Mouse (Mus musculus) embryonic facial prominence, embryonic 15.5 days (tissue): ENCODE measurements around the gene Cxcl16. TPM values are rescaled to one million over a fixed set of nuclear protein-coding genes. Genes with fewer than 3 reads are reported as not detected.

ENCODE experiments used
- ATAC-seq: fragments of 200-750 bp; cut with Nextera tagmentation; 2 replicates; pipeline ENCODE4 v1.8.0; 2017; ENCODE audit warnings: low read depth, moderate TSS enrichment; ENCODE audit not compliant: insufficient number of reproducible peaks, low FRiP score, low TSS enrichment
- H3K27ac ChIP-seq: fragments of 300-500 bp; sonication (generic); replicated peaks from 2 replicates; pipeline ENCODE4 v1.5.1; 2015; ENCODE audit warnings: mild to moderate bottlenecking, inconsistent platforms
- H3K27me3 ChIP-seq: fragments of 300-500 bp; sonication (generic); 2 replicates; pipeline ENCODE4 v1.6.1; 2015; ENCODE audit warnings: inconsistent platforms
- H3K36me3 ChIP-seq: fragments of 300-500 bp; sonication (generic); 2 replicates; pipeline ENCODE4 v1.6.1; 2015; ENCODE audit warnings: mild to moderate bottlenecking, inconsistent platforms
- H3K4me1 ChIP-seq: fragments of 300-500 bp; sonication (generic); 2 replicates; pipeline ENCODE4 v1.6.1; 2015; ENCODE audit warnings: inconsistent platforms
- H3K4me2 ChIP-seq: fragments of 300-500 bp; sonication (generic); replicated peaks from 2 replicates; pipeline ENCODE4 v1.6.1; 2015; ENCODE audit warnings: mild to moderate bottlenecking, inconsistent platforms
- H3K4me3 ChIP-seq: fragments of 300-500 bp; sonication (generic); replicated peaks from 2 replicates; pipeline ENCODE4 v1.5.1; 2015; ENCODE audit warnings: mild to moderate bottlenecking, inconsistent platforms
- H3K9ac ChIP-seq: fragments of 300-500 bp; sonication (generic); 2 replicates; pipeline ENCODE4 v1.6.1; 2015; ENCODE audit warnings: inconsistent platforms
- H3K9me3 ChIP-seq: fragments of 300-500 bp; sonication (generic); replicated peaks from 2 replicates; pipeline ENCODE4 v1.6.1; 2016; ENCODE audit warnings: inconsistent platforms
- WGBS: fragments of 180-500 bp; shearing (Covaris S2); methylation state at CpG from one replicate; pipeline ENCODE4 v1.1.7; 2015; 5-methylcytosine and 5-hydroxymethylcytosine counted together
- polyA plus RNA-seq: library from polyadenylated mRNA; unstranded; fragments of >200 nt; fragmentation: Nextera tagmentation; extraction: Ambion mirVana; gene quantifications from 2 replicates; pipeline ENCODE4 v1.2.1, GENCODE M21; 2015

Gene Cxcl16
- polyA plus RNA-seq: 4.1 and 4.5 TPM in 2 replicates

- no peak; the same call in 1 of the 2 replicates for ATAC-seq
- H3K4me1 ChIP-seq: peaks cover 17% of the 10 kb centered on the region
- no peak within 1 kb of the TSS for H3K27ac ChIP-seq
- H3K9me3 ChIP-seq: no peaks in the 10 kb centered on the region
- peaks cover 28% of the 10 kb centered on the region for H3K27me3 ChIP-seq
- peak within 1 kb of the TSS; percentile 47 for H3K9ac ChIP-seq
- H3K4me3 ChIP-seq: peak within 1 kb of the TSS; percentile 56
- WGBS: 4% methylated on average over 30 of the region's 30 CpGs
- H3K36me3 ChIP-seq: peaks cover 5% of the 10 kb centered on the region; the same call in 1 of the 2 replicates
- peak within 1 kb of the TSS; percentile 89 for H3K4me2 ChIP-seq
Measured at GRCm38 (mm10) chr11:70459601-70460101, at the start of gene Cxcl16. Cxcl16 (minus strand) TSS chr11:70459984.

GRCm38 (mm10) chr11:70506962-70507515, 47.3 kb upstream of the Cxcl16 start:
- Histone ChIP-seq H3K9ac (no peak overlapping the region), H3K4me3 (no peak overlapping the region), H3K36me3 (no peaks in the 10 kb centered on the region), H3K27ac (no peak overlapping the region), H3K4me1 (peaks cover 7% of the 10 kb centered on the region; the same call in 1 of the 2 replicates), H3K27me3 (no peaks in the 10 kb centered on the region), H3K4me2 (no peak overlapping the region), H3K9me3 (no peaks in the 10 kb centered on the region)
- WGBS: 66% methylated on average over 7 of the region's 7 CpGs
- no peak for ATAC-seq

- 23% methylated on average over 4 of the region's 4 CpGs for WGBS
- H3K4me2 ChIP-seq: no peak overlapping the region
- H3K9me3 ChIP-seq: no peaks in the 10 kb centered on the region
- ATAC-seq: no peak
- H3K36me3 ChIP-seq: no peaks in the 10 kb centered on the region
- no peak overlapping the region for H3K4me3 ChIP-seq
- peaks cover 7% of the 10 kb centered on the region; the same call in 1 of the 2 replicates for H3K4me1 ChIP-seq
- H3K9ac ChIP-seq: no peak overlapping the region
- no peaks in the 10 kb centered on the region for H3K27me3 ChIP-seq
- H3K27ac ChIP-seq: no peak overlapping the region
Measured at GRCm38 (mm10) chr11:70506385-70506784, 46.6 kb upstream of the Cxcl16 start.

GRCm38 (mm10) chr11:70504970-70505369, 45.2 kb upstream of the Cxcl16 start, which contains the start of gene Tm4sf5:
Tm4sf5 (plus strand) TSS chr11:70505244.
- Histone ChIP-seq H3K27ac (no peak within 1 kb of the TSS), H3K9me3 (no peaks in the 10 kb centered on the region), H3K9ac (no peak within 1 kb of the TSS), H3K27me3 (no peaks in the 10 kb centered on the region), H3K4me2 (no peak within 1 kb of the TSS), H3K36me3 (no peaks in the 10 kb centered on the region), H3K4me1 (peaks cover 3% of the 10 kb centered on the region; the same call in 1 of the 2 replicates), H3K4me3 (no peak within 1 kb of the TSS)
- 70% methylated on average over 9 of the region's 9 CpGs for WGBS
- no peak for ATAC-seq

- H3K9ac ChIP-seq: no peak overlapping the region
- H3K4me3 ChIP-seq: no peak overlapping the region
- no peaks in the 10 kb centered on the region for H3K9me3 ChIP-seq
- H3K36me3 ChIP-seq: no peaks in the 10 kb centered on the region
- 62% methylated on average over 3 of the region's 3 CpGs for WGBS
- no peaks in the 10 kb centered on the region for H3K4me1 ChIP-seq
- H3K27me3 ChIP-seq: no peaks in the 10 kb centered on the region
- H3K27ac ChIP-seq: no peak overlapping the region
- ATAC-seq: no peak
- no peak overlapping the region for H3K4me2 ChIP-seq
Measured at GRCm38 (mm10) chr11:70502018-70502417, 42.2 kb upstream of the Cxcl16 start.

GRCm38 (mm10) chr11:70500476-70500812, 40.7 kb upstream of the Cxcl16 start:
- H3K4me2 ChIP-seq: no peak overlapping the region
- H3K9me3 ChIP-seq: no peaks in the 10 kb centered on the region
- ATAC-seq: no peak
- no peaks in the 10 kb centered on the region for H3K27me3 ChIP-seq
- no peak overlapping the region for H3K9ac ChIP-seq
- H3K27ac ChIP-seq: no peak overlapping the region
- H3K4me3 ChIP-seq: no peak overlapping the region
- no peaks in the 10 kb centered on the region for H3K36me3 ChIP-seq
- WGBS: 87% methylated on average over 1 of the region's 1 CpGs
- no peaks in the 10 kb centered on the region for H3K4me1 ChIP-seq

- no peak overlapping the region for H3K27ac ChIP-seq
- no peaks in the 10 kb centered on the region for H3K36me3 ChIP-seq
- H3K4me2 ChIP-seq: no peak overlapping the region
- H3K9ac ChIP-seq: no peak overlapping the region
- H3K27me3 ChIP-seq: no peaks in the 10 kb centered on the region
- H3K9me3 ChIP-seq: no peaks in the 10 kb centered on the region
- WGBS: 67% methylated on average over 14 of the region's 14 CpGs
- no peak for ATAC-seq
- no peaks in the 10 kb centered on the region for H3K4me1 ChIP-seq
- no peak overlapping the region for H3K4me3 ChIP-seq
Measured at GRCm38 (mm10) chr11:70499566-70500475, 40.0 kb upstream of the Cxcl16 start.

- H3K9ac ChIP-seq: no peak overlapping the region
- H3K27me3 ChIP-seq: no peaks in the 10 kb centered on the region
- H3K36me3 ChIP-seq: no peaks in the 10 kb centered on the region
- H3K9me3 ChIP-seq: no peaks in the 10 kb centered on the region
- H3K4me1 ChIP-seq: no peaks in the 10 kb centered on the region
- no peak overlapping the region for H3K27ac ChIP-seq
- WGBS: 81% methylated on average over 6 of the region's 6 CpGs
- H3K4me3 ChIP-seq: no peak overlapping the region
- ATAC-seq: no peak
- H3K4me2 ChIP-seq: no peak overlapping the region
Measured at GRCm38 (mm10) chr11:70489684-70490083, 29.9 kb upstream of the Cxcl16 start.

GRCm38 (mm10) chr11:70489138-70489537, 29.4 kb upstream of the Cxcl16 start:
- Histone ChIP-seq H3K4me2 (no peak overlapping the region), H3K27ac (no peak overlapping the region), H3K27me3 (no peaks in the 10 kb centered on the region), H3K36me3 (no peaks in the 10 kb centered on the region), H3K4me1 (no peaks in the 10 kb centered on the region), H3K4me3 (no peak overlapping the region), H3K9me3 (no peaks in the 10 kb centered on the region), H3K9ac (no peak overlapping the region)
- 83% methylated on average over 3 of the region's 3 CpGs for WGBS
- ATAC-seq: no peak

GRCm38 (mm10) chr11:70487816-70488215, 28.0 kb upstream of the Cxcl16 start:
- Histone ChIP-seq H3K4me3 (no peak overlapping the region), H3K9ac (no peak overlapping the region), H3K27ac (no peak overlapping the region), H3K4me1 (no peaks in the 10 kb centered on the region), H3K9me3 (no peaks in the 10 kb centered on the region), H3K36me3 (no peaks in the 10 kb centered on the region), H3K27me3 (no peaks in the 10 kb centered on the region), H3K4me2 (no peak overlapping the region)
- ATAC-seq: no peak
- WGBS: 35% methylated on average over 4 of the region's 4 CpGs

GRCm38 (mm10) chr11:70485498-70485897, 25.7 kb upstream of the Cxcl16 start:
- no peak overlapping the region for H3K4me3 ChIP-seq
- H3K9ac ChIP-seq: no peak overlapping the region
- ATAC-seq: no peak
- WGBS: 43% methylated on average over 2 of the region's 2 CpGs
- no peaks in the 10 kb centered on the region for H3K27me3 ChIP-seq
- H3K9me3 ChIP-seq: no peaks in the 10 kb centered on the region
- no peaks in the 10 kb centered on the region for H3K36me3 ChIP-seq
- no peak overlapping the region for H3K27ac ChIP-seq
- H3K4me2 ChIP-seq: no peak overlapping the region
- no peaks in the 10 kb centered on the region for H3K4me1 ChIP-seq
